Mouse (Mus musculus) hindbrain, embryonic 10.5 days (tissue): ENCODE data around the gene Arhgef16. TPM values are rescaled to one million over a fixed set of nuclear protein-coding genes. Genes with fewer than 3 reads are reported as not detected.

ENCODE experiments used
- DNase-seq: peaks from one replicate; pipeline ENCODE4 v3.0.0-alpha.2; 2017; ENCODE audit warnings: low spot score
- H3K27ac ChIP-seq: fragments of 300-500 bp; sonication (generic); 2 replicates; pipeline ENCODE4 v1.5.1; 2016; ENCODE audit warnings: mild to moderate bottlenecking, moderate library complexity
- H3K27me3 ChIP-seq: fragments of 300-500 bp; sonication (generic); 2 replicates; pipeline ENCODE4 v1.6.1; 2016; ENCODE audit warnings: mild to moderate bottlenecking; ENCODE audit not compliant: poor library complexity, insufficient read depth, severe bottlenecking
- H3K36me3 ChIP-seq: fragments of 300-500 bp; sonication (generic); 2 replicates; pipeline ENCODE4 v1.6.1; 2016; ENCODE audit warnings: mild to moderate bottlenecking, moderate library complexity
- H3K4me1 ChIP-seq: fragments of 300-500 bp; sonication (generic); replicated peaks from 2 replicates; pipeline ENCODE4 v1.6.1; 2016; ENCODE audit warnings: mild to moderate bottlenecking
- H3K4me3 ChIP-seq: fragments of 300-500 bp; sonication (generic); 2 replicates; pipeline ENCODE4 v1.5.1; 2016; ENCODE audit warnings: mild to moderate bottlenecking, moderate library complexity
- H3K9me3 ChIP-seq: fragments of 300-500 bp; sonication (generic); 2 replicates; pipeline ENCODE4 v1.6.1; 2016; ENCODE audit warnings: mild to moderate bottlenecking, moderate library complexity
- WGBS: fragments of 180-500 bp; shearing (Covaris S2); methylation state at CpG from one replicate; pipeline ENCODE4 v1.1.7; 2016; 5-methylcytosine and 5-hydroxymethylcytosine counted together
- polyA plus RNA-seq: library from polyadenylated mRNA; unstranded; fragments of >200 nt; fragmentation: Nextera tagmentation; extraction: Ambion mirVana; gene quantifications from 2 replicates; pipeline ENCODE4 v1.2.1, GENCODE M21; 2016

The Arhgef16 gene
- polyA plus RNA-seq, 1 experiment from 2014 or later, result 4.6 TPM

DNA sequence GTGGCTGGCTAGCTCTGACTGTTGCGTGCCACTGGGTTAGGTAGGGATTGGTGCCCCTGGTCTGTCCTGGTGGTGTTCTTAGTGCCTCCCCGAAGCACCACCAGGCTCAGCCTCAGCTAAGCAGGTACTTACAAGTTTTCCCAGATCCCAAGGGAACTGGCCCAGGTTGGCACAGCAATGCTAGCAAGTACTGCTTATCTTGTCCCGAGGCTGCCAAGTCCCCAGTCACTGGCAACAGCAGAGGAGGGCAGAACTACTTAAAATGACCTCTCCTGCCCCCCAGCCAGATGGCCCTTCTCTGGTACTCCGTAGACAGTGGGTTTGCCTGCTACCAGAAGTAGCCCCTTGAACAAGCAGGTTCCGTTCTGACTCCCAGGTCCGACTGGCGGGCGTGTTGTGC, 62.3 kb downstream of the Arhgef16 start:
- 88% methylated on average over 8 of the region's 8 CpGs for WGBS
- Histone ChIP-seq H3K9me3 (no peaks in the 10 kb centered on the region), H3K27ac (no peak overlapping the region), H3K4me1 (peaks cover 36% of the 10 kb centered on the region), H3K27me3 (0 out of 2 replicates have a peak, but pooled peaks cover 3% of the 10 kb centered on the region), H3K36me3 (peaks cover 15% of the 10 kb centered on the region), H3K4me3 (no peak overlapping the region)
- no peak for DNase-seq

- 3% methylated on average over 9 of the region's 9 CpGs for WGBS
Measured at GRCm38 (mm10) chr4:154237306-154237705, 64.2 kb downstream of the Arhgef16 start.

GRCm38 (mm10) chr4:154236893-154237292, 64.6 kb downstream of the Arhgef16 start:
- H3K27ac ChIP-seq, result peak overlapping the region; percentile 56
- peaks cover 7% of the 10 kb centered on the region; the same call in 1 of the 2 replicates for H3K36me3 ChIP-seq
- H3K4me1 ChIP-seq, result peaks cover 54% of the 10 kb centered on the region
- DNase-seq, result no peak
- H3K4me3 ChIP-seq, result peak overlapping the region; percentile 35
- no peaks in the 10 kb centered on the region for H3K9me3 ChIP-seq
- 0 out of 2 replicates have a peak, but pooled peaks cover 3% of the 10 kb centered on the region for H3K27me3 ChIP-seq
- WGBS, result 7% methylated on average over 10 of the region's 10 CpGs

More at GRCm38 (mm10) chr4:154237306-154237705, 64.2 kb downstream of the Arhgef16 start:
- Histone ChIP-seq H3K4me3 (peak overlapping the region; percentile 35), H3K27me3 (0 out of 2 replicates have a peak, but pooled peaks cover 3% of the 10 kb centered on the region), H3K9me3 (no peaks in the 10 kb centered on the region), H3K27ac (peak overlapping the region; percentile 56), H3K36me3 (peaks cover 8% of the 10 kb centered on the region), H3K4me1 (peaks cover 50% of the 10 kb centered on the region)
- peak; percentile 32 for DNase-seq

GRCm38 (mm10) chr4:154236001-154236400, 65.5 kb downstream of the Arhgef16 start:
- 57% methylated on average over 3 of the region's 3 CpGs for WGBS
- H3K4me3 ChIP-seq, result no peak overlapping the region
- H3K36me3 ChIP-seq, result peaks cover 5% of the 10 kb centered on the region; the same call in 1 of the 2 replicates
- DNase-seq, result no peak
- peaks cover 63% of the 10 kb centered on the region for H3K4me1 ChIP-seq
- H3K9me3 ChIP-seq, result no peaks in the 10 kb centered on the region
- 0 out of 2 replicates have a peak overlapping the region, but pooled peaks have one; percentile 18 for H3K27ac ChIP-seq
- H3K27me3 ChIP-seq, result 0 out of 2 replicates have a peak, but pooled peaks cover 3% of the 10 kb centered on the region

- no peaks in the 10 kb centered on the region for H3K9me3 ChIP-seq
- no peaks in the 10 kb centered on the region for H3K27me3 ChIP-seq
- 0 out of 2 replicates have a peak, but pooled peaks cover 2% of the 10 kb centered on the region for H3K36me3 ChIP-seq
- DNase-seq, result no peak
- WGBS, result 74% methylated on average over 4 of the region's 4 CpGs
- peaks cover 58% of the 10 kb centered on the region for H3K4me1 ChIP-seq
- peak overlapping the region; percentile 9; the same call in 1 of the 2 replicates for H3K27ac ChIP-seq
- H3K4me3 ChIP-seq, result no peak overlapping the region
Measured at GRCm38 (mm10) chr4:154232295-154232694, 69.2 kb downstream of the Arhgef16 start.

DNA sequence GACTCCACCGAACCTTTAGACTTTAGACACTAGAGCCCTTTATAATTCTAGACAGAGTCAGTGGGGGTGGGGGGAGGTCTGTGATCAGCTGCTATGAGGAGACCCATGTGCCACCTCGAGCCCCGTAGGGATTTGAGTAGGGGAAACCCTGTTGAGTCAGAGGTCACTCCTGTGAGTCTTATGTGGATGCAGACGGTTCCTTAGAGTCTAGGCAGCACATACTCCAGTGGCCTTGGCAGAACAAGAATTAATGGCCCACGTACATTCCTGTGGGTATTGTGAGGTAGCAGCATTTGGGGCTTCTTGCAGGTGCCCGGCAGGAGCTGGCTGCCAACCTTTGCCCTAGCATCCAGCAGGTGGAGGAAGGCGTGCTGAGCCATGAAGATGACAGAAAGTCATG, 70.1 kb downstream of the Arhgef16 start:
- DNase-seq, result no peak
- Histone ChIP-seq H3K27me3 (no peaks in the 10 kb centered on the region), H3K4me3 (no peak overlapping the region), H3K36me3 (0 out of 2 replicates have a peak, but pooled peaks cover 2% of the 10 kb centered on the region), H3K4me1 (peaks cover 56% of the 10 kb centered on the region), H3K27ac (no peak overlapping the region), H3K9me3 (no peaks in the 10 kb centered on the region)
- WGBS, result 86% methylated on average over 7 of the region's 7 CpGs

DNA sequence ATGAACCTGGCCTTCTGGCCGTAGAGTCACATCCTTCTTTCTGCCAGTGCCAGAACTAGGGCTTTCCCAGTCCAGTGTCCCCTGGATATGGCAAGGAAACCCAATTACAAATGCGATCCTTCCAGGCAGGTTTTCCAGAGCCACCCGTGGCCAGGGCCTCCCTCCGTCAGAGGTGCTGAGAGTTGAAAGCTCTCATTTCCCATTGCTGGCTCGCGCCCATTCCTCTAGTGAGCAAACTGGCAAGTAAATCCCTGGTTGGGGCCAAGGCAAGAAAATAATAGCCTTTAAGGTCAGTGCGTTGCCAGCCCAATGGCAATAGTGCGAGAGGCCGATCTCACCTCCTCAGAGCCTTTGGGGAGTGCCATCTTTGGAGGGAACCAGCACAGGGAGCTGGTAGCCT, 71.9 kb downstream of the Arhgef16 start:
- DNase-seq, result no peak
- H3K4me1 ChIP-seq, result peaks cover 59% of the 10 kb centered on the region
- H3K36me3 ChIP-seq, result no peaks in the 10 kb centered on the region
- no peaks in the 10 kb centered on the region for H3K9me3 ChIP-seq
- H3K27me3 ChIP-seq, result no peaks in the 10 kb centered on the region
- H3K27ac ChIP-seq, result no peak overlapping the region
- WGBS, result 94% methylated on average over 9 of the region's 9 CpGs
- no peak overlapping the region for H3K4me3 ChIP-seq

Other genes with a start within 250 kb of the Arhgef16 start
- gene Trp73, start 161.5 kb downstream of the Arhgef16 start, polyA plus RNA-seq, result 1.8 and 2.7 TPM in 2 replicates
- gene Wrap73, start 159.3 kb downstream of the Arhgef16 start, polyA plus RNA-seq, result 44.3 and 52.6 TPM in 2 replicates
- 122 and 150 TPM in 2 replicates for gene Tprgl, start 141.0 kb downstream of the Arhgef16 start, polyA plus RNA-seq
- gene Megf6, start 130.9 kb downstream of the Arhgef16 start, polyA plus RNA-seq, result 28.2 and 29.2 TPM in 2 replicates
- not detected in 2 replicates for gene B230104I21Rik, start 34.5 kb upstream of the Arhgef16 start, polyA plus RNA-seq